Mouse (Mus musculus) c-Kit-positive CD71-negative TER-119-negative erythroid progenitor cells, embryonic 14.5 days (primary cell): ENCODE results near the gene Prkca.

Source experiments
- DNase-seq: peaks from one replicate; pipeline ENCODE4 v3.0.0-alpha.2; 2013; ENCODE audit warnings: low read depth

The Prkca gene

DNA sequence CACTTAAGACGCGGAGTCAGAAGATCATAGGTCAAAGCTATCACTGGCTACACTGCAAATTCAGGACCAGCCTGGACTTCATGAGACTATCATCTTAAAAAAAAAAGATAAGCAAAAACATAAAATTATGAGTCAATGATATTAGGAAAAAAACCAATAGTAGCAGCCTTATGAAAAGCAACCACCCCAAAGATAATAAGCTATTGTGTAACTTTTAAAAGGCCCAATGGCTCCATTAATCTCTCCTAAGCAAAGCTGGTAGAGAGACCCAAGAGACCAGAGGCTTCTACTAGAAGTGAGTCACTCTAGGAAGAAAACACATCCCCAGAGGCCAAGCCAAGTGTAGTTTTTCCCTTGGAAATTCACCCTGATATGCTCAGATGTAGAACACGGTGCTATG, 185.7 kb downstream of the Prkca start:
- no peak for DNase-seq

DNA sequence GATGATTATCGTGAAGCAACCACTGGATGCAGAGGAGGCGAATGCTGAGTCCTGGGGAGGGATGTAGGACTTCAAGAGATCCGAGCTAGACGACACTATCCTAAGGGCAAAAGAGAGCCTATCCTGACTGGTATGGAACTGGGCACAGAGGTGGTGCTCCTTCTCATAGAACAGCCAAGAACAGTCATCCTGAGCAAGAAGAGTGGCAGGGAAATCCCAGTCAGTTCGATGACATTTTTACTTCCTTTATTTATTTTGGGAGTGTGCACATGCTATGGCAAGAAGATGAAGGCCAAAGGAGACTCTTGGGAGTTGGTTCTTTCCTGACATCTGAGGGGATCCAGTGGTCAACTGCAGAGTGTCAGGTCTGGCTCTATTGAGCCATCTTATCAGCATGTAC, 186.7 kb downstream of the Prkca start:
- no peak for DNase-seq

DNA sequence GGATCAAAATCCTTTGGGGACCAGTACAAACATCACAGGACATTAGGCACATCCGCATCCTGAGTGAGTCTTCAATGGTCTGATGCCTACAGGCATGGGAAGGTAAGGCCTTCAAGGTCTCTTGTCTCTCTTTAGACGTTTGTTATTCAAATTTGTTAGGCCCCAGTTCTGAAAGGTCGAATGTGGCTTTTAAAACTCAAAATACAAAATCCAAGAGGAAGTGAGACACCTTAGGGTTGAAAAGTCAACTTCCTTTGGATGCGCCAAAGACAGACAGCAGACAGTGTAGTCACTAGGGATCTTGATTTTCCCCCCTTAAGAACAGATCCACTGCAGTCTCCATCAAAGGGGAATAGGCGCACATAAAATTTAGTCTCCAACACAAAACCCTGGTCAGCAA, 187.6 kb downstream of the Prkca start:
- no peak for DNase-seq

DNA sequence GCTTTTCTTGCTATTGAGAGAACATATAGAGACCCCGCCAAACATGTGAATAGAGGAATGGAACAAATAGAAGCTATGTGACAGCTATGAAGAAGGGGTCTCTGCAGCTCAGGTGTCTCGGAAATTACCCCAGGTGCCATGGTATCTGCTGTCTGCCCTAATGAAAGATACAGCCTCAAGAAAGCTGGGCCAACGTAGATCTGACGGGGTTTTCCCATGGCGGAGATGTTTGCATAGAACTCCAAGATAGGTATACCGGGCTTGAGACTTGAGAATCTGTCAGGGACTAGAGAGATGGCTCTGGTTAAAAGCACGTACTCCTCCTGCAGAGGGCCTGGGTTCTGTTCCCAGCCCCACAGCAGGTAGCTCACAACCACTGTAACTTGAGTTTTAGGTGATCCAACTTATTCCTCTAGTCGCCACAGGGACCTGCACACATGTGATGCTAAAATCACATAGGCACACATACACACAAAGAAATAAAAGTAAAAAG, 188.6 kb downstream of the Prkca start:
- DNase-seq, result no peak

DNA sequence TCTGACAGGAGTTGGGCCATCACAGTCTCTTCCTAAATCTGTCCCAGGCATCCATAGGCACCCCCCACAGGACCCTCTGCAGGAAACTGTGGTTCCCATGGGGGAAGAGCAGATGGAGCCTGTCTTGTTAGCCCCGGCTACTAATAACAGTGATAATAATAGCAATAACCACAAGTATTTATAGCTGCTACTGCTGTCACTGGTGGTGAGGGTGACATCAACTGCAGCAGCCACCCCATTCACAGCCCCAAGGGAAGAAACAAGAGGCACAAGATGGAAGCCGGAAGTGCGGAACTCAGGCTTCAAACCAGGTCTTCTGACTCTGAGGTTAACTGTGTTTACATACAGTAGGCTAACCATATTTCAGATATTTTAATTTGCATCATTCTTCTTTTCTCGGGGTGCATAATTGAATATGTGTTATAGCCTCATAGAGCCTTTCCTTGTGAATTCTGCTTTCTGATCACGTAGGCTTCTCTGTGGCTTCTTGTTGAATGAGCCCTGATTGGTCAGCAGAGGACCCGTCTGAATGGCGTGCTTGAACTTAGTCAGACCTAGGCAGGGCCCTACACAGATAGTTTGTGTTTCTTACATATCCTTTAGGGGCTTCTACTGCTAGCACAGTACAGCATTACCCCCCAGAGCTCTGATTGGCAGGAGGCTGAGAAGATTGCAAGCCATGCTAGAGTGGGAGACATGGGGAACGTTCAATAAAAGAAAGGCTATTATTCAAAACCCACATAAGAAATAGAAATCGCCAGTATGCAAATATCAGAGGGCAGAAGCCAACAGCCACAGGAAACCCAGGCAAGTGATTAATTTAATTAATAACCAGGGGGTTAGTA, 189.5 kb downstream of the Prkca start:
- DNase-seq, result no peak

DNA sequence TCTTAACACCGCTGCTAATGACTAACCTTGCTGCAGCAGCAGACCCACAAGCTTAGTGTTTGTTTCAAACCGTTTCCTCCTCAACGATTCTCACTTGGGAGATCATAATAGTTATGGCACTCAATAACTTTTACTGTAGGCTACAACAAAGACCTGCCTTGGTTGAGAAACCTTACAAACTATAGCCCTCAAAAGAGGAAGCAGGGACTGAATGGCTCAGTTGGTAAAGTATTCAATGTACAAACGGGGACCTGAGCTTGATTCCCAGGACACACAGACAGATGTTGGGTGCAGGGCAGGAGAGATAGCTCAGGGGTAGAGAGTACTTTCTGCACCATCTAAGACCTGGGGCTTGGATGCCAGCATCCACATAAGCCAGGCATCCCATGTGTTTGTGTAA, 191.1 kb downstream of the Prkca start:
- DNase-seq, result no peak

DNA sequence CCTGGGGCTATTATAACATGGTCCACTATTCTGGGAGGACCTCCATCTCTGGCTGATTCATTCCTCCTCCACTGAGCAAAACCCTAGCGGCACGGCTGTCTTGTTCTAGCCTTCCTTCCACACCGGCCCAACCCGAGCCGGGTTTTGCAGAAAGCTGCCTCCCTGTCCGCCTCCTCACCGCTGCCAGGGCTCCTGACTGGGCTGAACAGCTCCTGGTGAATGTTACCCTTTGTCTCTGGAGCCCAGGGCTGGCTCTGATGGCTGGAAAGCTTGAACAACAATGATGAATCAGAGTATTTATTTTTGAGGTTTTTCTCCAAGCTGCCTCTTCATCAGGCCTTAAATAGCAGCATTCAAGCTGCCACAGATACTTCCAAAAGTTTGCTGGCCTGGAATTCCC, 193.3 kb downstream of the Prkca start:
- no peak for DNase-seq

DNA sequence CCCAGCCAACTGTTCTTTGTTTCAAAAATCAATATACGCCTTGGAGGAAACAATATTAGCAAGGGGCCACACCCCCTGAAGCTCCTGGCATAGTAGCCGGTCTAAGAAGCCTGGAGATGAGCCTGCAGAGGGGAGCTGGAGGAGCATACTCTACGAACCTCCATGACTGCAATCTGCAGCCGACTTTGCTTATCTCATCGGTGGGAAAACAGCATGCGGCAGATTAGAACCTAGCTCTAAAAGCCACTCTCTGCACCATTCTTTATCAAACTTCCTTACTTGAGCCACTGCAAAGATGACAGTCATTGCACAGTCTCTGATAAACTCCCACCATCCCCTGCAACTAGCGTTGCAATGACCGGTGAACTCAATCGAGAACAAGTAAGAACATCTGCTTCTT, 194.5 kb downstream of the Prkca start:
- no peak for DNase-seq

DNA sequence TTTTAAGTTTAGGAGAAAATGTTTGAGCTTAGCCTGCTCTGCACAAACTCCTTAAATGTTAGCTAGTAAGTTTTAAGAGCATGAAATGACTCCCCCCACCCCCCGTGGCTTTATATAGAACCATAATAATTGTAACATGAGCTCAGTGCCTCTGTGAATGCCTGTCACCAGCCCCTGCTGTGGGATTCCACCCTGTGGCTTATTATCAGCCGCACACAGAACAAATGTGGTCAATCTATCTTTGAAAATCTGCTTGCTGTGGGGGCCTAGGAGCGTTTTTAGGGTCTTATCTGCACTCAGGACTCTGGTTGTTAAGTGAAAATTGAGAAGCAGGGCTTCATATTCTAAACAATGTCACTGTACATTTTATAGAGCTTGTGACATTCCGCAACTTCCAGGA, 195.2 kb downstream of the Prkca start:
- peak; percentile 58 for DNase-seq

DNA sequence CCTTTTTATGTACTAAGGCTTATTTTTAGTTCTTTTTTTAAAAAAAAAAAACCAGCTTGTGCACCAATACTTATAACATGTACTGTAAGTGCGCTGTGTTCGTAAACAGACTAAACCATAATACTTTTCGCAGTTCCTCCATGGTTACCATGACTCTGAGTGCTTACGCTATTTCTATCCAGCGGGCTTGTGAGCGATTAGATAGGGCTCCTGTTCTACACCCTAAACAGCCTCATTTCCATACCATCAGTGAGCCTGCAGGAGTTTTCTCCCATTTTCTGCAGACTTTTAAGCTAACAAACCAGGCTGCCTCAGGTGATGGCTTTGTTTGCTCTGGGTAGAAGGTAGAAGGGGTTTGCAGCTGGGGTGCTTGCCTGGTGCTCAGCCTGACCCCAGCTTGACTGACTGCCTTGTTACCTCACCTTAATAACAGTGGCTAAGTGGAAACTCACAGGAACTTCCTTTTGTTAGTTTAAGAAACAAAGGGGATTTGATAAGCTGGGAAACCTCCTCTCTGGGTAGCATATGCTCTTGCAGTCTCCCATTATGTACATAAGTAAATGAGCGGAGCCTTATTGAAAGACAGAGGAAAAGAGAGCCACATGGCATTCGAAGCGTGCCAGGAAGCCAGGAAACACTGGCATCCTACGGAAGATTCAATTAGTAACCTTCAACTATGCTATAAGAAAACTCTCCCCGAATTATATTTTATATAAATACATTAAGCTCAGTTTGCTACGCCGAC, 197.8 kb downstream of the Prkca start:
- no peak for DNase-seq

DNA sequence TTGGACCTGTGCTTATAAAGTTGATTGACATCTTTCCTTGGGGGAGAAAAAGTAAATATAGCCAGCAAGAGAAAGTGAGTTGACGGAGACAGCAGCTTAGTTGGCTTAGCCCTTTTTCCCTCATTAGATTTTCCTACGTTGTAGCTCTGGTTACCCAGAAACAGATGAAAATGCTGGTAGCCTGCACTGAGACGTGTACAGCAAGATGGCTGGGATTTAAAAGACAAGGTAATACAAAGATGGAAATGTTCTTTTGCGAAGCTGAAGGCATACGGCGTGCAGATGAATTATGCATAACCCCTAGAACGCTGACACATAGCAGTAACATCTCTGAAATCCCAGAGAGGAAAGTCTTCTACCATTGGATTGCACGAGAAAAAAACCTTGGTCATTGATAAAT, 198.6 kb downstream of the Prkca start:
- DNase-seq, result no peak

DNA sequence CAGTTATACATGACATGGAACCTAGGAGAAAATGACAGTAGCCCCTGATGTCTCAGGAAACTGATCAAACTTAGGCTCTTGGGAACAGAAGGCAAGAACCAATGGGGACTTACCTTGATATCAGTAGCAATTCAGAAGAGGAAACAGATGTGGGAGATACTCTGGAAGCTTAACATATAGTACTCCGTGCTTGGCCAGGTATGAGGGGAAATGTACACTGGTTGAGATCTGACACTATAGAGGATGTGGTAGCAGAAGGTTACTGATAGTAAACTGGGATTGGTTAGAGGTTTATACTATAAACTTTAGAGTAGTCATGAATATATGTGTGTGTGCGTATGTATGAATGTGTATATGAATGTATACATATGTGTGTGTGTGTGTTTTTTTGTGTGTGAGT, 200.0 kb downstream of the Prkca start:
- DNase-seq, result no peak

DNA sequence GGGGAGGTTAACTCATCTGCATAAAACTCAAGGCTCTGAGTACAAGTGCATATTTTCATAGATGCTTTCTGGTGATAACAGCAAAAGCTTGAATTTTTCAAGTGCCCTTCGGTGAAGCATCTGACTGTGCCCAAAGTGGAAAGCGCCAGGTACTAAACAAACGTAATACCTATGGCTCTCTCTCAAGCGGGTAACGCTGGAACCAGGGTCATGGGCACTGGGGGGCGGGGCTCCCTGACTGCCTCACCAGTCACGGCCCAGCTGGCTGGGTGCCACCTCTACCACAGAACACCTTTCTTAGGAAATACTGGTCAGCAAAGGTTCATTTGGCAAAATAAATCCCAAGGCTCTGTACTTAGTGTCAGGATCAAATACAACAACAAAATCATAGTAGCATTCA, 203.7 kb downstream of the Prkca start:
- DNase-seq, result no peak

DNA sequence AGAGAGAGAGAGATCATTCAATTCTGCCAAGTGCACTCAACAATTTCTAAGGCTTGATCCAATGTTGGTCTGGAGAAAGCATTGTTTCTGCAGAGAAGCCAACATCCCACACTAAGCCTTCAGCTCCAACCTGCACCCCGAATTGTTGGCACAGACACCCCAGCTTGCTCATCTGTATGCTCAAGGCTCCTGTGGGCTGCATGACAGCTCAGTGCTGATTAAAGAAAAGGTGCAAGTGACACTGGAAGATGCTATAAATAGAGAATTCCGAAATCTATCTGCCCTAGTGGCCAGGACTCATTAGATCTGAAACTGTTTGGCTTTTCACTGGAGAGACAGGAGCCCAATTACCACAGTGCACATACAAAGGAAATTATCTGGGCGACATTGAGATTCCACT, 207.4 kb downstream of the Prkca start:
- DNase-seq, result no peak

DNA sequence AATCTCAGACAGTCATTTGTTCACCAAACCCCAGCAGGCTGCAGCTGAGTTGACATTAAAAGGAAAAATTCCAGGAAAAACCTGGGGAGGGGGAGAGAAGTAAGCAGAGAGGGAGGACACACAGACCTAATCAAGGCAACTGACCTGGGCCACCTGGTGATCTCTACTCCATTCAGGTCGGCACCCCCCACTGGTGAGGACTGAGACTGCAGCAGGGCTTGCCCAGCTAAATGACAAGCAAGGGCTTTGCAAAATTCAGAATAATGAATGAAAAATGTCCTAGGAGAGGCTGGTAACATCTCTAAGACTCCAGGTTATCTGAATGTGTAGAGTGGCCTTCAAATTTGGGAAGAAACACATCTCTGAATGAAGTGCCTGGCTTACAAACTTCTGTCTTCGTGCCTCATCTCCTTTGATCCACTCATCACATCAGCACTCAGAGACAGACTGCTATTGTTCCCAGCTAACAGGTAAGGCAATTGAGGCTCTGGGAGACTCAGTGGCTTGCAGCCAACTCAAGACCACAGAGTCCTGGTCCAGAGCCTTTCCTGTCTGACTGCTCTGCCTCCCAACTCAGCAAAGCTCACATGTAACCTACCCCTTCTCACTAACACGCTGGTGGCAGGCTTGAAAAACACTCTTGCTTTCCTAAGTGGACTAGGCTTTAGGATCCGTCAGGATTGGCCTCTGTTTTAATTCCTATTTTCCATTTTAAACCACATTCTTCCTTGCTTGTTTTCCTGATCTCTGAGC, 208.1 kb downstream of the Prkca start:
- no peak for DNase-seq

DNA sequence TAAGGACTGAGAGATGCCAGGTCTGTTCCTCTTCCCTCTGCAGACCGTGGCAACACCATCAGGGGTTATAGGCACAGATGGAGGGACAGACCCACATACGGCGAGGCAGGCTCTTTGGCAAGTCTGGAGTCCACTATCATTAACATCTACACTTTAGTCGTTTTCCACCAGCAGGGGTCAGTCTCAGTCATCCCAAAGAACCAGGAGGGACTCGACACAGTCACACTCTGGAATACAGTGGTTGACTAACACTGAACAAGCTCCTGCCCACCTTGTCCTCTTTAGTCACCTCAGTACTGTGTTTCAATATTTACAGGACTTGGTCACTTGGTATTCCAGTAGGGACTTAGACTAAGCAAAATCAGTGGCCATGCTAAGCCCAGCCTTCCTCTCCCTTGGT, 215.1 kb downstream of the Prkca start:
- no peak for DNase-seq

DNA sequence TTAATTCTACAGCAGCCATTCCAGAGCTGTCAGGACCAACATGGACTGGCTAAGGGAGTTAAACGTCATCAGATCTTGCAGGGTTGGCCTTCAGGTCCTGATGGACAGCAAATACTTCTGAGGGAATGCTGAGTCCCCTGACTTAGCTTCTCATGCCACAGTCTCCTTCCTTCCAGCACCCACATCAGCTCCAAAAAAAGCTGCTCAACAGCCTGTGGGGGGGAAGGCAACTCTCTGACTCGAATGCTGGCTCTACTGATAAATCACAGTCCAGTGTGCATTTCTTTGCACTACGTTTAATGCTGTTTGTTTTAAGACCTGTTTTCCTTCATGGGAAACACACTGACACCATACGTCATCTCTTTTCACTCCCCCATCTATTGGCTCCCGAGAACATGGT, 215.8 kb downstream of the Prkca start:
- DNase-seq, result no peak

DNA sequence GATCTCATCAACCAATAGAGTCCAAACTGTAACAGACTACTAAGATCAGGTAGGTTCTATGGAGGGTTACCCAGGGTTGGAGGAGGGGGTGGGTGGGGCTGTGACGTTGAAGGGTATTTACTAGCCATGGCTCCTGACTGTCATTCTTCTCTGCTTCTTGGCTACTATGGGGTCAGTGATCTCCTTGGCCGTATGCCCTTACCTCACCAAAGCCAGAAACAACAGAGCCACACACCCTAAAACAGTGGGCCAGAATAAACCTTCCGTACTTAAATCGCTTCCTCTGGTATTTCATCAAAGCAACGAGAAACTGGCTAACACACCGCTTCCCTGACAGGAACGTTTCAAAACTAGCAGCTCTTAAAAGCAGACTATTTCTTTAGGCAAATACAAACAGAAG, 221.2 kb downstream of the Prkca start:
- DNase-seq, result no peak

DNA sequence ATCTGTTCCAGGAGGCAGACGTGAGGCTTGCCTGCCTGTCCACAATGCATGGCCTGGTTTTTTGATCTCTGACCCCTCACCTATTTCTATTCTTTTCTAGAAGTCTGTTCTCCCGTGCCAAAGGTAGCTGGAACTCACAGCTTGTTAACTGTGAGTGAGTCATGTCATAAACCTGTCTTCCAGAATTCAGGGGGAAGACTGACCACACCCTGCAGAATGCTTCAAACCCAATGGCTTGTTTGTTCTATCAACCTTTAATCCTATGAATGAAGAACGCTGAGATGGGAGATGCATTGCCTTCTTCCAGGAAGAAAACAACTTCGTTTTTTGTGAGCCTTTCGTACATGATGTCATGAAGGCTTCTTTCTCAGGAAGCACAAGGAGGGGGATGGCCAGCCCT, 223.0 kb downstream of the Prkca start:
- no peak for DNase-seq

DNA sequence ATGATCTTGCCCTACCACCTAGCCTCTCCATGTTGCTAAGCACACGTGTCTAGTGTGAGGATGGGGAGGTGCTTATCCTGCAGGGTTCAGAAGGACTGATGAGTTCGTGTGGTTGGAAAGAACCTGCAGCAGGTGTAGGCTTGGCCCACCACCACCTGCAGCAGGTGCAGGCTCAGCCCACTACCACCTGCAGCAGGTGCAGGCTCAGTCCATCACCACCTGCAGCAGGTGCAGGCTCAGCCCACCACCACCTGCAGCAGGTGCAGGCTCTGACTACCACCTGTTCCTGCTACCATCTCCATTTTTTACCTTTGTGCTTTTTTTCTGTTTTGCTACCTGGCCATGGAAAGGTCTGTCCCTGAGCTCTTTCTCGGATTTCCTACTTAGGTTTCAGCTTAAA, 223.9 kb downstream of the Prkca start:
- no peak for DNase-seq

DNA sequence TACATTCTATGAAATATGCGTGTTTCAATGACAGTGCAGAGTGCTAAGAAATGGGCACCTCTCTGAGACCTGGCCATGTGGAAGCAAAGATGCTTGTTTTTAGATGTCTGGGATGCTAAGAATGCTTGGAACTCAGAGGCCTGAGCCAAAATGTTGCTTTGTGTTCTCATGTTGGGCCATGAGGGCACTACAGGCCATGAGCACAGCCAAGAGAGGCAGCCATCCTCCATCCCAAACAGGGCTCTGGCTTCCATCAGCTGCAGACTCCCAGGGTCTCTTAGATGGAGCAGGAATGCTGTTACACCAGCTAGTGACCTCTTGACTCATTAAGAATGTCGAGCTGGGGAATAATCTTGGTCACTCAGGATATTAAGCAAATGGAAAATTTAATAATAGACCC, 224.9 kb downstream of the Prkca start:
- DNase-seq, result no peak

DNA sequence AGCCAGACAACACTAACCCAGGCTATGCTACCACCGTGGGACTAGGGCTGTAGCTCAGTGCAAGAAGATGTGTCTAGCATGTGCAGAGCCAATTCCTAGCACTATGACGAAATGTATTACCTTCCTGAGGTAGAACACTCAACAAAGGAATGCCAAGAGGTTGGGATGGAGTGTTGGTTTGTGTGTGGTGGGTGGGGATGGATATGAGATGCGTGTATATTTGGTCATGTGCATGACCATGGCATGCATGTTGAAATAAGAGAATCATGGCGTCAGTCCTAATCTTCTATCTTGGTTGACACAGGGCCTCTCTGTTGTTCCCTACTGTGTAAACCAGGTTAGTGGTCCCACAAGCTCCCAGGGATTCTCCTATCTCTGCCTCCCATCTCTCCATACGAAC, 225.5 kb downstream of the Prkca start:
- no peak for DNase-seq
